Mouse (Mus musculus) kidney, postnatal 10 days (tissue): ENCODE data around the gene Cmtm7.

Source experiments
- DNase-seq: peaks from one replicate; pipeline ENCODE4 v3.0.0; 2021; ENCODE audit warnings: mixed read lengths

The Cmtm7 gene

DNA sequence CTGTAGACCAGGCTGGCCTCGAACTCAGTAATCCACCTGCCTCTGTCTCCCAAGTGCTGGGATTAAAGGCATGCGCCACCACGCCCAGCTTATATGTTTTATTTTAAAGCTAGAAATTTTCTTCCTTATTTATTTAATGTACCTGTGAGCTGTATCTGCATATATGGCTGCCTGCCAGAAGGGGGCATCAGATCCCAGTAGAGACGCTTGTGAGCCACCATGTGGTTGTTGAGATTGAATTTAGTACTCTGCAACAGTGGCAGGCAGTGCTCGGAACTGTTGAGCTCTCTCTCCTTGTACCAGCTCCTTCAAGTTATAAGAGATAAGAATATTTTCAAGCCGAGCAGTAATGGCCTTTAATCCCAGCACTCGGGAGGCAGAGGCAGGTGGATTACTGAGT is 71.3 kb downstream of the Cmtm7 start:
- peak; percentile 56 for DNase-seq

DNA sequence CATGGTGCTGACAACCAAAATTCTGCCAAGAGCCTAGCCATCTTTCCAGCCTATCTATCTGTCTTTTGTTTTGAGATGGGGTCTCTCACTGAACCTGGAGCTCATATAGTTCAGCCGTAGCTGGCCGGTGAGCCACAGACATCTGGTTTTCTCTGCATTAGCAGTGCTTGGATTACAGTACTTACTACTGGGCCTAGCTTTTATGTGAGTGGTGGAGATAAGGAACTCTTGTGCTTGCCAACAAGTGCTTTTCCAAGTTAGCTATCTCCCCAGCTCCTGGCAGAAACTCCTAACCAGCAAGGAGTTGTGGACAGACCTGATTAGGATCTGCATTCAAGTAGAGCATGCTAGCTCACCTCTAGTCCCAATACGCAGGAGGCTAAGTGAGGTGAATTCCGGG is 73.9 kb downstream of the Cmtm7 start:
- no peak for DNase-seq
